Mouse (Mus musculus) ES-E14 (cell line): ENCODE data around the gene Sgms1. TPM values are rescaled to one million over a fixed set of nuclear protein-coding genes. Genes with fewer than 3 reads are reported as not detected.
"Not testable (repeated sequence)": the region's sequence is repeated elsewhere in the genome, so short reads cannot be mapped to it uniquely, and the experiment has no call there.

Experiments
- DNase-seq: peaks from one replicate; pipeline ENCODE4 v3.0.0-alpha.2; 2013; ENCODE audit warnings: low read depth, low spot score
- H3K27ac ChIP-seq: 2 replicates; pipeline ENCODE4 v1.5.1; 2012; ENCODE audit warnings: low read depth, mild to moderate bottlenecking, low read length, moderate library complexity, mixed read lengths; ENCODE audit not compliant: poor library complexity, insufficient read depth, severe bottlenecking
- H3K36me3 ChIP-seq: 2 replicates; pipeline ENCODE4 v1.6.1; 2012; ENCODE audit warnings: mild to moderate bottlenecking, low read length, moderate library complexity, mixed read lengths; ENCODE audit not compliant: control insufficient read depth, poor library complexity, insufficient read depth, severe bottlenecking
- H3K4me1 ChIP-seq, 2 experiments: fragments of 150-350 bp in 1 of 2; sonication (generic) in 1 of 2; 2 replicates each; pipeline ENCODE4 v1.6.1; 2012; ENCODE audit warnings: low read length in 2 of 2, mild to moderate bottlenecking in 1 of 2, mixed read lengths in 1 of 2; ENCODE audit not compliant: control insufficient read depth in 2 of 2, insufficient read depth in 2 of 2, poor library complexity in 1 of 2
- H3K4me3 ChIP-seq, 2 experiments: fragments of 150-350 bp in 1 of 2; sonication (generic) in 1 of 2; 2 replicates each; pipeline ENCODE4 v1.5.1; 2012; ENCODE audit warnings: low read length in 2 of 2, low read depth in 1 of 2, mild to moderate bottlenecking in 1 of 2, mixed read lengths in 1 of 2; ENCODE audit not compliant: insufficient read depth in 1 of 2, poor library complexity in 1 of 2, severe bottlenecking in 1 of 2
- H3K9ac ChIP-seq: 2 replicates; pipeline ENCODE4 v1.6.1; 2012; ENCODE audit warnings: low read depth, mild to moderate bottlenecking, low read length, mixed read lengths; ENCODE audit not compliant: poor library complexity, insufficient read depth, severe bottlenecking
- H3K9me3 ChIP-seq: fragments of 150-350 bp; sonication (generic); 2 replicates; pipeline ENCODE4 v1.6.1; 2012; ENCODE audit warnings: low read depth, mild to moderate bottlenecking, low read length; ENCODE audit not compliant: control insufficient read depth, insufficient read depth
- CHD2 ChIP-seq: IDR thresholded peaks from 2 replicates; pipeline ENCODE4 v1.6.1; 2014; ENCODE audit warnings: mild to moderate bottlenecking, low read depth, low read length, inconsistent platforms
- HCFC1 ChIP-seq: IDR thresholded peaks from 2 replicates; pipeline ENCODE4 v1.6.1; 2012; ENCODE audit warnings: low read length, inconsistent platforms, borderline replicate concordance; ENCODE audit not compliant: insufficient read depth
- MAFK ChIP-seq: IDR thresholded peaks from 2 replicates; pipeline ENCODE4 v1.6.1; 2014; ENCODE audit warnings: mild to moderate bottlenecking, low read depth, low read length, inconsistent platforms; ENCODE audit not compliant: insufficient read depth
- ZC3H11A ChIP-seq: IDR thresholded peaks from 2 replicates; pipeline ENCODE4 v1.6.1; 2012; ENCODE audit warnings: low read depth, mild to moderate bottlenecking, inconsistent platforms, low read length, borderline replicate concordance
- ZNF384 ChIP-seq: IDR thresholded peaks from 2 replicates; pipeline ENCODE4 v1.6.1; 2012; ENCODE audit warnings: low read depth, low read length, inconsistent platforms
- in situ Hi-C, 2 experiments: fragments of 600-800 bp; cut with MboI; formaldehyde crosslinking; loops; one replicate each; pipeline ENCODE4 v1.15.1; 2025; ENCODE audit warnings: low sequenced_read_pairs in 2 of 2, inconsistent platforms in 1 of 2; ENCODE audit not compliant: unreplicated experiment in 2 of 2
- total RNA-seq: library from RNA; depleted of rRNA; stranded (reverse); fragments of 300-350 nt; gene quantifications from 2 replicates; pipeline ENCODE4 v1.2.3, GENCODE M21; 2012

The Sgms1 gene
- total RNA-seq, 1 experiment: 42.5 TPM

GRCm38 (mm10) chr19:32137904-32138303, 251.6 kb downstream of the Sgms1 start:
- in situ Hi-C loops: no loop called here
- Histone ChIP-seq H3K9ac (no peak overlapping the region), H3K4me3 (no peak overlapping the region), H3K36me3 (peaks cover 8% of the 10 kb centered on the region), H3K4me1 (peaks cover 1 to 6% of the 10 kb centered on the region in 2 experiments; a peak in 3 of 4 replicates), H3K9me3 (no peaks in the 10 kb centered on the region), H3K27ac (no peak overlapping the region)
- no peak for DNase-seq
- no peak for TF ChIP-seq MAFK
- no peak for TF ChIP-seq CHD2
- no peak for TF ChIP-seq ZNF384
- no peak for TF ChIP-seq HCFC1
- no peak for TF ChIP-seq ZC3H11A

GRCm38 (mm10) chr19:32136888-32137625, 252.5 kb downstream of the Sgms1 start:
- Histone ChIP-seq H3K36me3 (peaks cover 8% of the 10 kb centered on the region), H3K4me3 (no peak overlapping the region), H3K4me1 (peaks cover 5 to 8% of the 10 kb centered on the region in 2 experiments; a peak in 2 of 4 replicates), H3K9ac (no peak overlapping the region), H3K9me3 (no peaks in the 10 kb centered on the region), H3K27ac (no peak overlapping the region)
- no peak for DNase-seq
- no peak for TF ChIP-seq ZC3H11A
- no peak for TF ChIP-seq HCFC1
- no peak for TF ChIP-seq CHD2
- no peak for TF ChIP-seq MAFK
- TF ChIP-seq ZNF384: no peak
- in situ Hi-C loops: no loop called here

GRCm38 (mm10) chr19:32131707-32132488, 257.6 kb downstream of the Sgms1 start:
- DNase-seq, H3K9ac ChIP-seq, H3K4me3 ChIP-seq, H3K36me3 ChIP-seq, in situ Hi-C loops, H3K27ac ChIP-seq, H3K9me3 ChIP-seq: not testable (repeated sequence)
- peaks cover 5 to 11% of the 10 kb centered on the region in 2 experiments; a peak in 3 of 4 replicates for H3K4me1 ChIP-seq

- in situ Hi-C loops: no loop called here
Measured at GRCm38 (mm10) chr19:32129281-32129680, 260.2 kb downstream of the Sgms1 start.

More at GRCm38 (mm10) chr19:32129281-32129680, 260.2 kb downstream of the Sgms1 start:
- DNase-seq: no peak
- Histone ChIP-seq H3K4me1 (peaks cover 5 to 9% of the 10 kb centered on the region in 2 experiments; a peak in 3 of 4 replicates), H3K9ac (no peak overlapping the region), H3K36me3 (peaks cover 14% of the 10 kb centered on the region; the same call in 1 of the 2 replicates), H3K4me3 (no peak overlapping the region), H3K27ac (no peak overlapping the region), H3K9me3 (no peaks in the 10 kb centered on the region)
- TF ChIP-seq MAFK: no peak
- TF ChIP-seq CHD2: no peak
- TF ChIP-seq HCFC1: no peak
- no peak for TF ChIP-seq ZNF384
- TF ChIP-seq ZC3H11A: no peak
